Mouse (Mus musculus) gonadal fat pad, adult 2 months (tissue): ENCODE measurements around the gene Clec16a. TPM values are rescaled to one million over a fixed set of nuclear protein-coding genes. Genes with fewer than 3 reads are reported as not detected.

Experiments
- DNase-seq: peaks from one replicate; pipeline ENCODE4 v3.0.0-alpha.2; 2012; ENCODE audit warnings: low read depth
- polyA plus RNA-seq: library from polyadenylated mRNA; depleted of rRNA; stranded (reverse); fragments of >200 nt; gene quantifications from 2 replicates; pipeline ENCODE4 v1.2.3, GENCODE M21; 2012

Clec16a gene
- polyA plus RNA-seq, 1 experiment = 19.9 TPM

DNA sequence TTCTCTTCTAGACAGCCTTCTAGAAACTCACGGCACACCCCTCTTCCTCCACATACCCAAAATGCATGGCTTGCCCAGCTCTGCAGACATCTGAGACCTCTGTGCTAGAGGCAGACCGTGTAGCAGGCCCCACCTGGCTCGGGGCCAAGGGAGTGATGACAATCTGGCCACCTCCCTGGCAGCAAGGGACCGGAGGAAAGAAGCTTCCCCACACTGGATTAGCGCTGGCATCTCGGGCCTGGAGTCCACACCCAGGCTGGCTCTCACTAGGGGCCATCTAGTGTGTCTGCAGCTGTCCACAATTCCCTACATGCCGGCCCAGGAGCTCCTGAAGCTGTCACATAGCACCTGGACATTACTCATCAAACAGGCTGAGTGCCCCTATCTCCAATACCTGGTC, 10.6 kb upstream of the Clec16a start:
- no peak for DNase-seq

DNA sequence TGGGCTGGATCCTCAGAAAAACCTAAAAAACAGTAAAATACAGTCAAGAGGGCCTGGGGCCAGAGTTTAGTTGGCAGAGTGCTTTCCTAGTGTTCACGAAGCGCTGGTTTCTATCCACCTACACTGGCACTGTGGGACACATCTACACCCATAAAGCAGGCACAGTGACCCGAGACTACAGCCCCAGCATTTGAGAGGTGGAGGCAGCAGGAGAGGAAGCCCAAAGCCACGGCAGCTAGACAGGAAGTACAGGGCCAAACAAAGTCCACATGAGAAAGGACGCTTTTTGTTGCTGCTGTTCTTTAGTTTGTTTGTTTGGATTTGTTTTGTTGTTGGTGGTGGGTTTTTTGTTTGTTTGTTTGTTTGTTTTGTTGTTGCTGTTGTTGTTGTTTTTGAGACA, 8.8 kb upstream of the Clec16a start:
- DNase-seq = no peak

DNA sequence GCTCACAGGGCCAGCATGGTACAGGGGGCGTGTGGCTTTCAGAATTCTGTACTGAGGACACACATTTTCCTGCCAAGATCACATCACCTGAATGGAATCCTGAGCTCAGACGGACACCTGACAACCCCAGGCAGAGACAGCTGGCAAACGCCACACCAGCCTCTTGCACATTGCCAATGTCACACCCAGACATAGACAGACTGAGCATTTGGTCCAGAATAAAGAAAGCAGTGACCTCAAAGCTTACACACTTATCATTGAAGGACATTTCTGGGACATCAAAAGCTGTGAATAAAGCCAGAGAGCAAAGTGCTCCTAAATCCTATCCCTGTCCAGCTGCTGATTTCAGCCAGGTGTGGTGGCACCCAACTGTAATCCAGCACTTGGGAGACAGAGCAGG, 8.2 kb upstream of the Clec16a start:
- no peak for DNase-seq

DNA sequence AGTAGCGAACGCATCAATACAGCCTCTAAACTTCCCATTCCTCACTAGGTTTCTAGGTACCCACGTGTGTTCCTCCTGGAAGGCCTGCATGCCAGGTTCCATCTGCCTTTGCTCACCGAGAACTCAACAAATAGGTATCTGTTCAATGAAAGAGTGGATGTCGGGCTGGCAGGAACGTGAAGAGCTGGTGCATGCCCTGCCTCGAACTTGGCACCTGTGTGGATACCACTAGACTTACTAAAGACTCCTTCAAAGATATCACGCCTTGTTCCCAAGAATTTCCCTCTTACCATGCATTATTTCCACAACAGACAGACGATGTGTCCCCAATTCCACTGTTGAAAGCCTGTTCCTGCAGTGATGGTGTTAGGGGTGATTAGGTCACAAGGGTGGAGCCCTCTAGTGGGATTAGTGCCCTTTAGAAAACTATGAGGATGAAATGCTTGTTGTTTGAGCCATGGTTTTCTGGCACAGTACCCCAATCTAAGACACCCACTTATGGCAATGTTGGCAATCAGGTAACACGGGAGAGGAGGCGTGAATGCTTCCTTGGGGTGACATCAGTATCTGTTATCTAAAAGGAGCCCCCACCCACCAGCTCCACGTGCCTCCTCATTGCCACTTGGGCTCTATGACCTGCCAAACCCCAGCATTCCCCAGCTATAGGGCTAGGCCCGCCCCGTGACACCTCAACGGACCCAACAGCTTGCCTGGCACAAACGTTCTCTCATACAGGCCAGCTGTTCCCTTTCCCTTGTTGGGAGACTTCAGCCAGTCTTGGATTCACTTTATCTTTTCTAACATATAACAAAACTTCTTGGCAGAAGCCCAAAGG, 4.2 kb upstream of the Clec16a start:
- DNase-seq = no peak

DNA sequence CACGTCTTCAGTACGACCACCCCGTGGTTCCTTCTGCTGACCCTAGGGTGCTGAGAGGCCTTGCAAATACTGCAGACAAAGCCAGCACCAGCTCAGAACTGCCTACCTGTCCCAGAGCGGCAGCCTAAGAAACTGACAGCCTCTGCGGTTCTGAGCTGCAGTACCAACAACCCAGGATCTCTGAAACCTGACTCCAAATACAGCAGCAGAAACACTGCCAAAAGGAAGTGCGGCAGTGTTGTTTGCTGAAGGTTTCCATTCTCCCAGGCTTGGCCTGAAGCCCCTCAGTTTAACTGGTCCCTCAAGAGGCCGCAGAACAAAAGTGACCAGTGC, 3.6 kb upstream of the Clec16a start:
- DNase-seq = no peak

DNA sequence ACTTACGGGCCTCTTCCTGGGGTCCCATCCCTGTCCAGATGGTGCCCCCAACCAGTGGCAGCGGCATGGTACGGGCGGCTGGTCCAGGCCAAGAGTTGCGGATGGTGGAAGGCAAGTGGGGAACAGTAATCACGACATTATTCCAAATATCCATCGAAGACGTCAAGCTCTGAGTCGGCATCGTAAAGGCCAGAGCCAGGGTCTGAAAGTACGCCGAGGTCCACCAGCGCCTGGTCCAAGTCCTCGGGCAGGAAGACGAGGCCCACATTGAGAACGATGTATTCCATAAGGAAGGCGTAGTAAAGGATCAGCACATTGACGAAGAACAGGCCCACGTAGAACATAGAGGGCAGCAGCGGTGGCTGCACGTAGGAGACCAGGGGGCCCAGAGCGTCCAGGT, 2.9 kb upstream of the Clec16a start:
- DNase-seq = no peak

DNA sequence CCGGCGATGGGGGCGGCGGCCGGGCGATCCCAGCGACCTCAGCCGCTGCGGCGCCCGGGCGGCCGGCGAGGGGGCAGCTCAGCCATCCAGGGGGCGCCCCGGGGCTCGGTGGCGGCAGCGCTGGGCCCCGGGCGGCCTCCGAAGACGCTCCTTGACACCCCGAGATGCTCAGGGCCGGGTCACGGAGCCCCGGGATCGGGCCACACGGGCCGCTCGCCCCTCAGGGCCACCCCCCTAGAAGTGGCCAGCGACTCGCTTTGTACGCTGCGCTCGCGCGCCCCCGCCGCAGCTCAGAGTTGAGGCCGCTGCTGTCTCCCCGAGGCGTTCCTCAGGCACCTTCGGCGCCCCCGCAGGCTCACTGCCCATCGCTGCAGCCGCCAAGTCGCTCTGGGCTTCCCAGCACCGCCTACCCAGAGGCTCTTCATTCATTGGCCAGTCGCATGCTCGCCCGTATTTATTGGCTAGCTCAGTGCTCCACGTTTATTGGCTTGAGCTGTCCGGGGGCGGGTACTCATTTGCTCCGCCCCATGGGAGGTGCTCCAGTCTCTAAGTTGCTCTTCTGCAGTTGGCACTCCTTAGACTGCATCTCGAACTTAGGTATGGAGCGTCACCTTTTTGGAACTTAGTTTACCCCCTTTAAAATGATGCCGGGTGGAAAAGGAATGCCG, 2.3 kb upstream of the Clec16a start, which contains the start of gene Dexi:
Dexi (minus strand) TSS at position 357 of the 668 bp plus-strand sequence.
- no peak for DNase-seq

DNA sequence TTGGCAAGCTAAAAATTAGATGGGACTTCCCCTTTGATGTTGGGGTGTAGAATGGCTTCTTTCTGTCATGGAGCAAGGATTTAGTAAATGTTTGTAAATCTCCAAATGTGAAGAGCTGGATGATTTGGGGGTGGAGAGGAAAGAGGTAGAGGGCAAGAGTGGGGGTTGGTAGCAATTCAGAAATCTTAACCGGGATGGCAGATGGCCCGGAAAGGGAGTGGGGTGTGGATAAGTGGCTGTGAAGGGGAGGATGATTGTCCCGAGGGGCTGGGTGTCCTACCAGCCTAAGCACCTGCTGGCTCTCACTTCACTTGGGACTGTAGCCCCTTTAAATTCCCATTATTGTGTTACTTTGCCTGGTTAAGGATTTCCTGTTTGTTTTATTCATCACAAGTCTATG, 1.7 kb downstream of the Clec16a start:
- DNase-seq = no peak

DNA sequence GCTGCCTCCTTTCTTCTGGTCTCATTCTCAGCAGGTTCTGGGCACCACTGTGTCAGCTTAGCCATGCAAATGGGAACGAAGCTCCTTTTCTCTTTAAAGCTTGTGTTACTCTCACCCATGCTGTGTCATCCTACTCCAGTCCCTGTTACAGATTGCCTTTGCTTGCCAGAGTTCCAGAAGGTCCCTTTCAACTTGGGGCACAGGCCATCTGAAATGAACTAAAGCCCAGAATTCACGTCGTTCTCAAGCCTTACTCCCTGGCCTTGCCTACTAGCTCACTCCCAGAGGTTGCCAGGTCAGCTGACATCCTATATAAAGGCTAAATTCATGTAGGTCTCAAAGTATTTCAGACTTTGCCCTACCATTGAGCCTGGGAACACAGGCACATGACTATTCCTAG, 3.8 kb downstream of the Clec16a start:
- DNase-seq = no peak

DNA sequence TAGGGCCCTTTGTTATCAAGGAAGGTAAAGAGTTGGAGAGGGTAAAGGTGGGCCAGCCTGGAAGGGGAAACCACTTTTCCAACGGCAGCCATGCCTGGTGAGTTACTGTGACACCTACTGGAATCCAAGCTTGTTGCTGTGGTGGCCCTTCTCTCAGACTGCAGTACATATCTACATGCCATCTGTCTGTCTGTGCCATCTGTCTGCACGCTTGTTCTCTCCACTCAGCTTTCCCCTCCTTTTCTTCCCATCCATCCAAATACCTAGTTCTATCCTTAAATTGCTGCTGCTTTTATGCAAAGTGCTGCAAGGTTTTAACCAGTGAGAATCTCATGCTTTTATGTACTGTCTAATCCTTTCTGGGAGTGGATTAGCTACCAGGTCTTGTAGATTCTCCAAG, 4.5 kb downstream of the Clec16a start:
- DNase-seq = no peak

DNA sequence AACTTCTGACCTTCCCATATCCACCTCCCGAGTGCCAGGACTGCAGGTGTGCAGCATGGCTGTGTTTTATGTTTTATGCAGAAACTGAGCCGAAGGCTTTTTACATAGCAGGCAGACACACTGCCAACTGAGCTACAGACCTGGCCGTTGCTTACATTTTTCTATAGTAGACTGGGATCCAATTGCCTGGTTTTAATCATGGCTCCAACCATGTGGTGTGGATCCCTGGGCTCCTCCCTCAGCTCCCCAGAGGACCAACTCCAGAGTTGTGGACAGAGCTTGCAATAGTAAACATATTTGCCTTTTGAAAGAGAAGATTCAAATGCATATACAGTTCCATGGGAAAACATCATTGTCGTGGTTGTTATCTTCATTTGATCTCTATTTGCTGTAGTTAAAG, 6.5 kb downstream of the Clec16a start:
- DNase-seq = no peak

DNA sequence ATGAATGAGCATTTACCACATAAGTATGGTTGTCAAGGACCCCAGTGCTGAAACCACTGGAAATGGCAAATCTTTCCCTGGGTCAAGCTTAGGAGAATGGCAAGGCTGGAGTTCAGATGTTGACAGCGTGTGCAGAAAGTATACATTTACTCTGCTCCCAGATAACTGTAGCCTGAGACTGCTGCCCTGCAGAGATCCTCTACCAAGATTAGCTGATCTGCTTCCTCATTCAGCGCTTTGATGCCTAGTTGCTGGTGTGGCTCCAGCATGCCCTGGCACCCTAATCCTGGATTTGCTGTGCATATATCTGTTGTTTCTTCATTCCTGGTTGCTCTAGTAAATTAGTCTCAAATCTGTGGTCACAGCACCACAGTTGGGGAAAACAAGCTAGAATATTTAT, 8.7 kb downstream of the Clec16a start:
- no peak for DNase-seq

DNA sequence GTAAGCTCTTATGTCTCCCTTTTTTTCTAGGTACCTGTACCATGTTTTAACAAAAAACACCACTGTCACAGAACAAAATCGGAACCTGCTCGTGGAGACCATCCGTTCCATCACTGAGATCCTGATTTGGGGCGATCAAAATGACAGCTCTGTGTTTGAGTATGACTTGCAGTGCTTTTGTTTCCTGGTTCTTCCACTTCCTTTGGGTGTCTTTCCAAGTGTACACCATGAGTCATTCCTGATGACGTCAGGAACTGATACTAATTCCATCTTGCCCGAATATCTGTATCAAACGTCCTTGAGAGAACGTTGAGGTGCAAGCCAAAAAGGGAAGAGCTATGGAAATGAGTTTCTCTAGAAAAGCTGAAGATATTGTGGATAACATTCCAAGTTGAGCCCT, 14.9 kb downstream of the Clec16a start:
- DNase-seq = no peak

DNA sequence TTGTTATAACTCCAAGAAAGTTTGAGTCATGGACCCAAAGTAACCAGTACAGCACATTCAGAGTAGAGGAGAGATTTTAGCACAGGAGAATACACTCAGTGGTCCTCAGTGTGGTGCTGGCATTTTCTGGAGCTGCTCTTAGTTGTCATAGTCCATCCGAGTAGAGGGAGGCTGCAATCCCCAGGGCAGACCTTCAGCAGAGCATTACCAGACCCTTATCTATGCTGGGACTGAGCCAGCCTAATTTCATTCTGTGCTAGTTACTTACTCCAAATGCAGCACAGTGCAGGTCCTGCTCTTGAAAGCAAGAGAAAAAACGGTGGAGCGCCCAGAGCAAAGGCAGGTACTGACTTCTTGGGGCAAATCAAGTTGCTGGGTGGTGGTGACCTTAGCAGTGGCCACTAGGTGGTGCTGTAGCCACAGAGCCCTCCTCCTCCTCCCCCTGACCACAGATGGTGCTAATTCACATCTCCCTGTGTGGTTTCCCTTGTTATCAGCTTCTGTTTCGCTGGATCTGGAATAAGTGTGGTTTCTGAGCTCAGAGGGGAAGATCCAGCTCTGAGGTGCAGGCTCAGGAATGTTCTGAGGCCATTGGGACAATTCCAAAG, 20.2 kb downstream of the Clec16a start:
- no peak for DNase-seq

DNA sequence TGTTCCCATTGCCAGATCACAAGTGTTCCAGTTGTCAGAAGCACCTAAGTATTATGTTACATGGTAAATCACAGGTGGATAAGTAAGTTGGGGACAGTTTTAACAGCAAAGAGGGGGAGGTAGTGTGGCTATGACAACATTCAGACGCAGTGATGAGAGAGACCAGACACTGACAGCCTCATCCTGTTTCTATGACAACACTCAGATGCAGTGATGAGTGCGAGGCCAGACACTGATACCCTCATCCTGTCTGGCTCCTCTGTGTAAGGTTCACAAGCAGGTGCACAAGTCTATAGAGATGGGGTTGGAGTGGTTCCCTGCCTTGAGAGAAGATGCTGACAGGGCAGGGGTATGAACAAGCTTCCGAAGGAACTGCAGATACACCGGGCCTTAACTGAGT, 22.0 kb downstream of the Clec16a start:
- DNase-seq = no peak

DNA sequence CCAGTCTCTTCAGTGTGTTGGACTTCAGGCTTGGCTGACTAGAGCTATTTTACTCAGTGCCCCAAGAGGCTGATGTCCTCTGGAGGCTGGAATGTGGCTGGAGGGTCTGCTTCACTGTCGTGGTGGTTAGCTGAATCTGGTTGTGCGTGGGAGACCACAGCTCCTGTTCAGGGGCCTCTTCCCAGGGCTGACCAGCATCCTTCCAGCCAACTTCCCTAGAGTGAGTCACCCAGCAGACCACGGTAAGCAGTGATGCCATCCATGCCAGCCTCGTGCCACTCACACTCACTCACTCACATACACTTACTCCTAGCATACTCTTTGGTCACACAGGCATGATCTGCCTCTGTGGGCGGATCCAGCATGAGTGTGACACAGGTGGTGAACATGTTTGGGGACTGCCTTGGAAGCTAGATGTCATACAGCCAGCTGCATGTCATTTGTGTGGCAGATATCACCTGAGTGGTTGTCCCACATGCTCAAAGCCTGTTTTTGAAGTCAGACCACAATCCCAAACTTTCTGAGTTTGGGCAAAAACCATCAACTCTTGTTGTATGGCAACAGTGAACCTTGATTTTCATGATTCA, 24.8 kb downstream of the Clec16a start:
- no peak for DNase-seq

DNA sequence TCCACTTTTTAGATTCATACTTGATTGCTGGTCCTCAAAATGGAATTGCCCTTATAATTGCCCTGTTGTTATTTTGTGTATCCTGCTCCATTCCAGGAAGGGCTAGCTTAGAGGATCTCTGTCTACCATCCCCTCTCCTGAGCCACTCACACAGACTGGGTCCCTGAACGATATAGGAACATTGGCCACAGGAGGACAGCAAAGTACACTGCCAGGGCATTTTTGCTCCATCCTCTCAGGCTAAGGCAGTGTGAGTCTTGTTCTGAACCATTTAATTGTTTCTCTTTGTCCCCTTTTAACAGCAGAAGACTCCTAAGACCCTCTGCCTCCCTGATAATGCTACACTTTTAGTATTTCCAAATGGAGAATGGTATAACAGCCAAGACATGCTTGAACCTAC, 25.6 kb downstream of the Clec16a start:
- DNase-seq = no peak

DNA sequence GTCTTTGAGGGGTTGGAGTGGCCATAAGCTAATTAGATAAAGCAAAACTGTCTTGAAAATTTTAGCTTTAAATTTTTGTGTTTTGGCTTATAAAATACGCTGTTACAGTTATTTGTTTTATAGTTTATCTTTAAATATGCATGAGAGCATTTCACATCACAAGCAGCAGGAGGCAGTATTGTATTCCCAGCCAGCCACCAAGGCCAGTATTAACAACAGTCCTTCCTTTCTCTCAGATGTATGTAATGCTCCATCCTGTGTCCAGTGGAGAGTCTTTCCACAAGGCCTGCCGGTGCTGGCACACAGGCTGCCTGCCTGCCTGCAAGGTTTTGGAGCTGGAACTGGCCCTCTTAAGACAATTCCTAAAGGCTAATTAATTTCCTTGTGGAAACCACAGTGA, 26.7 kb downstream of the Clec16a start:
- no peak for DNase-seq

DNA sequence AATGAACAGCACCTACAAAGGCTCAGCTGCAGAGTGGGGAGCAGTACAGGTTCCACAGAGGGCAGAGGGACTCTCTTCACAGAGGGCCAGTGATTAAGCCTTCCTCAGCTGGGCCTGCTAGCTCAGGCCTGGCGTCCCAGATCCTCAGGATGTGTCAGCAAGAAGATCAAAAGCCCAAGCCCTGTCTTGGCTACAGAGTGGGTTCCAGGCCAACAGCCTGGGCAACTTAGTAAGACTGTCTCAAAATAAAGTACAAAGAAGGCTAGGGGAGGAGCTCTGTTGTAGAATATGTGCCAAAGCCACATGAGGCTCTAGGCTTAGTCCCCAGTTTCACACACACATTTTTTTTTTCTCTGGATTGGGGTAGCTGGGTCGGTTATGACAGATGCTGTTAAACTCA, 29.8 kb downstream of the Clec16a start:
- no peak for DNase-seq

DNA sequence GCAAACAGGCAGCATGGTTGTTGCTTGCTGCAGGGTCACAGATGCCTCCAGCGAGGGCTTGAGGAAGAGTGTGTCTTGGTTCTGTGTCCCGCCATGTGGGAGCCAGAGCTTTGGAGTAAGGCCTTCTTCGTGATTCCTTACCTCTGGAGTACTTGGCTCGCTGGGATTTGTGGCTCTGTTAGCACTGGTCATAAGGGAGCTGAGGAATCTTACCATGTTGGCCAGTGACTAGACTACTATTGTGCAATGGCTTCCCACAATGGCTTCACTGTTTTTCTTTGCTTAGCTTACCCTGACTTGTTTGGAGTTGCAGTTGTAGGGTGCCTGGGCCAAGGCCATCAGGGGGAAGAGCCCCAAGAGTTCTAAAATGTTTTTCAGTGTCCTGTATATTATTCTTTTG, 30.8 kb downstream of the Clec16a start:
- peak; percentile 87 for DNase-seq

DNA sequence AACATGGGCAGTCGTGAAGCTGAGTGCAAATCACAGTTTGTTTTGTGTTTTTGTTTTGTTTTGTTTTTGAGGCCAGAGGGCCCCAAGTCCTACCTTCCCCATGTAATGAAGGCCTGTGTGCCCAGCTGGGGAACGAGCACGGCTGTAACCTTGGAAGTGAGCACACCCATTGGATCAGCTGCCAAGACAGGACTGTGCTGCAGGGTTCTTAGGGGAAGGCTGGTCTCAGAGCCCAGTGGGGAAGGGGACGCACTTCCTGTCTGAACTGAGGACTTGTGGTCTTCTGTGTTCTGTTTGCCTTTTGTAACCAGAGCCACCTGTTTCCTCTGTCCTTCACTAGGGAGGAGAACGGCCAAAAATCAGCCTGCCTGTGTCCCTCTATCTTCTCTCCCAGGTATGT, 32.4 kb downstream of the Clec16a start:
- no peak for DNase-seq

DNA sequence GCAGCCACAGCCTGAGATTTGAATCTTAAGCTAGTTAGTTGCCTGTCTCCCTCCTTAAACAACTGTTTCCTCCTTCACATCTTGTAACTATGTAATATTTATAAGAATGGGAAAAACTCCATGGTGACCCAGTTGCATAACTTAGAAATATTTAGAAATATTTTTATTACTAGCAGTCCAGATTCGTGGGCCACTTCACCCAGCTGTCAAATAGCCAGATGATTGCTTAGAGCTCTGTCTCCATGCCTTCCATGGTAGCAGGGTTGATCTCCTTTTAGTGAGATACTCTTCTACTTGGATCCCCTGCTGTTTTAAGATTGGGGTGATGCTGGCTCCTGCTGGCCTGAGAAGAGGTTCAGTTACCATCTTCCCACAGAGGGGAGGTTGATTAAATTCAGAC, 33.2 kb downstream of the Clec16a start:
- no peak for DNase-seq
